Mouse (Mus musculus) ES-E14 (cell line): ENCODE results near the gene Rps6ka1. TPM values are rescaled to one million over a fixed set of nuclear protein-coding genes. Genes with fewer than 3 reads are reported as not detected.
A peak's percentile ranks its signal among the peaks of the same experiment; 100 is the strongest.
"Not testable (repeated sequence)": the region's sequence is repeated elsewhere in the genome, so short reads cannot be mapped to it uniquely, and the experiment has no call there.

Source experiments
- DNase-seq: peaks from one replicate; pipeline ENCODE4 v3.0.0-alpha.2; 2013; ENCODE audit warnings: low read depth, low spot score
- H3K27ac ChIP-seq: 2 replicates; pipeline ENCODE4 v1.5.1; 2012; ENCODE audit warnings: low read depth, mild to moderate bottlenecking, low read length, moderate library complexity, mixed read lengths; ENCODE audit not compliant: poor library complexity, insufficient read depth, severe bottlenecking
- H3K36me3 ChIP-seq: 2 replicates; pipeline ENCODE4 v1.6.1; 2012; ENCODE audit warnings: mild to moderate bottlenecking, low read length, moderate library complexity, mixed read lengths; ENCODE audit not compliant: control insufficient read depth, poor library complexity, insufficient read depth, severe bottlenecking
- H3K4me1 ChIP-seq, 2 experiments: fragments of 150-350 bp in 1 of 2; sonication (generic) in 1 of 2; 2 replicates each; pipeline ENCODE4 v1.6.1; 2012; ENCODE audit warnings: low read length in 2 of 2, mild to moderate bottlenecking in 1 of 2, mixed read lengths in 1 of 2; ENCODE audit not compliant: control insufficient read depth in 2 of 2, insufficient read depth in 2 of 2, poor library complexity in 1 of 2
- H3K4me3 ChIP-seq, 2 experiments: fragments of 150-350 bp in 1 of 2; sonication (generic) in 1 of 2; 2 replicates each; pipeline ENCODE4 v1.5.1; 2012; ENCODE audit warnings: low read length in 2 of 2, low read depth in 1 of 2, mild to moderate bottlenecking in 1 of 2, mixed read lengths in 1 of 2; ENCODE audit not compliant: insufficient read depth in 1 of 2, poor library complexity in 1 of 2, severe bottlenecking in 1 of 2
- H3K9ac ChIP-seq: 2 replicates; pipeline ENCODE4 v1.6.1; 2012; ENCODE audit warnings: low read depth, mild to moderate bottlenecking, low read length, mixed read lengths; ENCODE audit not compliant: poor library complexity, insufficient read depth, severe bottlenecking
- H3K9me3 ChIP-seq: fragments of 150-350 bp; sonication (generic); 2 replicates; pipeline ENCODE4 v1.6.1; 2012; ENCODE audit warnings: low read depth, mild to moderate bottlenecking, low read length; ENCODE audit not compliant: control insufficient read depth, insufficient read depth
- CHD2 ChIP-seq: IDR thresholded peaks from 2 replicates; pipeline ENCODE4 v1.6.1; 2014; ENCODE audit warnings: mild to moderate bottlenecking, low read depth, low read length, inconsistent platforms
- HCFC1 ChIP-seq: IDR thresholded peaks from 2 replicates; pipeline ENCODE4 v1.6.1; 2012; ENCODE audit warnings: low read length, inconsistent platforms, borderline replicate concordance; ENCODE audit not compliant: insufficient read depth
- MAFK ChIP-seq: IDR thresholded peaks from 2 replicates; pipeline ENCODE4 v1.6.1; 2014; ENCODE audit warnings: mild to moderate bottlenecking, low read depth, low read length, inconsistent platforms; ENCODE audit not compliant: insufficient read depth
- ZC3H11A ChIP-seq: IDR thresholded peaks from 2 replicates; pipeline ENCODE4 v1.6.1; 2012; ENCODE audit warnings: low read depth, mild to moderate bottlenecking, inconsistent platforms, low read length, borderline replicate concordance
- ZNF384 ChIP-seq: IDR thresholded peaks from 2 replicates; pipeline ENCODE4 v1.6.1; 2012; ENCODE audit warnings: low read depth, low read length, inconsistent platforms
- in situ Hi-C, 2 experiments: fragments of 600-800 bp; cut with MboI; formaldehyde crosslinking; loops; one replicate each; pipeline ENCODE4 v1.15.1; 2025; ENCODE audit warnings: low sequenced_read_pairs in 2 of 2, inconsistent platforms in 1 of 2; ENCODE audit not compliant: unreplicated experiment in 2 of 2
- total RNA-seq: library from RNA; depleted of rRNA; stranded (reverse); fragments of 300-350 nt; gene quantifications from 2 replicates; pipeline ENCODE4 v1.2.3, GENCODE M21; 2012

The Rps6ka1 gene
- total RNA-seq, 1 experiment, result 87.1 TPM

DNA sequence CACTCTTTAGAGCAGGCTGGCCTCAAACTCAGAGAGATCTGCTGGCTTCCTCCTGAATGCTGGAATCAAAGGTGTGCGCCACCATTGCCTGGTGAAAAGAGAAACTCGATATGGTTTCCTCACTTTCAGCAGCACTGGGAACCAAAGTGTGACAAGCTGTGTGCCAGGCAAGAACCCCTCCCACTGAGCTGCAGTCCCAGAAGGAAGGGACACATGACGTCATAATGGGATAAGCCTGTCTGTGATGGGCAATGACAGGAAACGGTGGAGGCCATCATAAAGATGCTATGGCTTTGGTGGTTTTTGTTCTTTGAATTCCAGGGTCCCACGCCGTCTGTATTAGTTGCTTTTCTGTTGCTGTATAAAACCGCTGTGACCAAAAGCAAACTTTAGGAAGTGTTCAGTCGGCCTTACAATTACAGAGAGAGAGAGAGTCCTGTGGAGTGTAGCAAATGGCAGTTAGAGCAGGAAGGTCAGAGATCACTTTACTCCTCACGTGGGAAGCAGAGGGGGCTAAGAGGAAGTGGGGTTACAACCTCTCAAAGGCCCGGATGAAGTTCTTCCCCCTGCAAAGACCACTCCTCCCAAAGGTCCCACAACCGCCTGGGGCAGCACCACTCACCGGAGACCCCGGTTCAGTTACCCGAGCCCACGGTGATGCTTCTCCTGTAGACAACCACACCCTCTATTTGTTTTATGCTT is 41.1 kb upstream of the Rps6ka1 start:
- Histone ChIP-seq H3K4me3 (peak overlapping the region; percentile 23 to 39), H3K27ac (peak overlapping the region; percentile 8; the same call in 1 of the 2 replicates), H3K9me3 (no peaks in the 10 kb centered on the region), H3K9ac (peak overlapping the region; percentile 36; the same call in 1 of the 2 replicates), H3K36me3 (no peaks in the 10 kb centered on the region), H3K4me1 (0 out of 4 replicates have a peak, but pooled peaks cover 0 to 2% of the 10 kb centered on the region in 2 experiments)
- in situ Hi-C loops, result no loop called here
- TF ChIP-seq ZNF384 (no peak), CHD2 (no peak), ZC3H11A (no peak)
- DNase-seq, result no peak

DNA sequence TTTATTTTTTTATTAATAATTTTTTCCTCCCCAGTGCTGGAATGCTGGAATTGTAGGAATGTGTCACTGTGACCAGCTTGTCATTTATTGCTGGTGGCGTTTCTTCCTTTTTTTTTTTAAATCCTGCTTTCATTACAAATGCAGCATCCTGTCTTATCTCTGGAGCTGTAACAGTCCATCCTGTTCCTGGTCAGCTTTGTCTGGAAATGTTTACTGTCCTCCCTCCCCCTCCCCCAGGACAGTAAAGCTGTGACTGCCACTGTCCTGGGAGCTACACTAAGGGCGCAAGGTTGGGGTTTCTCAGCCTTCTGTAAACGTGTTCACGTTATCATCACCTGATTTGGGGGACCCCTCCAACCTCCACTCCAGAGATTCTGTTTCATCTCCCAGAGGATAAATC is 37.6 kb upstream of the Rps6ka1 start:
- Histone ChIP-seq H3K36me3 (no peaks in the 10 kb centered on the region), H3K9ac (no peak overlapping the region), H3K27ac (no peak overlapping the region), H3K4me1 (peaks cover 0 to 5% of the 10 kb centered on the region in 2 experiments; a peak in 1 of 4 replicates), H3K4me3 (no peak overlapping the region), H3K9me3 (no peaks in the 10 kb centered on the region)
- TF ChIP-seq ZC3H11A, result no peak
- no peak for TF ChIP-seq CHD2
- TF ChIP-seq MAFK, result no peak
- TF ChIP-seq ZNF384, result no peak
- no peak for TF ChIP-seq HCFC1
- in situ Hi-C loops, result no loop called here
- no peak for DNase-seq

DNA sequence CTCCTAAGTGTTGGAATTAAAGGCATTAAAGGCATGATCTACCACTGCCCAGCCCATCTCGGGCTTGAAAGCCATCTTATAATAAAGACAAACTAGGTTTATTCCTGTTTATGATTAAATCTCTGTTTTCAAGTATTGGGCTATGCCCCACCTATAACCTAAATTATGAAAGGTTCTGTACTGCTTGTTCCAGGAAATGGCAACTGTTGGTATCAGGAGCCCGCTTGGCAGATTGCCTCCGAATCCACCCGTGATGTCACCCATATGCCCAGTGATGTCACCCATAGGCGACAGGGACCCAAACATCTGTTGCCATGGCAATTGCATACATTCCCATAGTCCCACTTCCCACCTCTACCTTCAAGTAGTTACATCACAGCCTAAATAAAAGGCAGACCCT is 36.1 kb upstream of the Rps6ka1 start:
- Histone ChIP-seq H3K27ac (no peak overlapping the region), H3K4me3 (no peak overlapping the region), H3K9ac (no peak overlapping the region), H3K36me3 (no peaks in the 10 kb centered on the region), H3K9me3 (no peaks in the 10 kb centered on the region), H3K4me1 (peaks cover 0 to 5% of the 10 kb centered on the region in 2 experiments; a peak in 1 of 4 replicates)
- TF ChIP-seq ZC3H11A, result no peak
- no peak for TF ChIP-seq MAFK
- TF ChIP-seq HCFC1, result no peak
- no peak for TF ChIP-seq ZNF384
- TF ChIP-seq CHD2, result no peak
- in situ Hi-C loops, result no loop called here
- DNase-seq, result no peak

DNA sequence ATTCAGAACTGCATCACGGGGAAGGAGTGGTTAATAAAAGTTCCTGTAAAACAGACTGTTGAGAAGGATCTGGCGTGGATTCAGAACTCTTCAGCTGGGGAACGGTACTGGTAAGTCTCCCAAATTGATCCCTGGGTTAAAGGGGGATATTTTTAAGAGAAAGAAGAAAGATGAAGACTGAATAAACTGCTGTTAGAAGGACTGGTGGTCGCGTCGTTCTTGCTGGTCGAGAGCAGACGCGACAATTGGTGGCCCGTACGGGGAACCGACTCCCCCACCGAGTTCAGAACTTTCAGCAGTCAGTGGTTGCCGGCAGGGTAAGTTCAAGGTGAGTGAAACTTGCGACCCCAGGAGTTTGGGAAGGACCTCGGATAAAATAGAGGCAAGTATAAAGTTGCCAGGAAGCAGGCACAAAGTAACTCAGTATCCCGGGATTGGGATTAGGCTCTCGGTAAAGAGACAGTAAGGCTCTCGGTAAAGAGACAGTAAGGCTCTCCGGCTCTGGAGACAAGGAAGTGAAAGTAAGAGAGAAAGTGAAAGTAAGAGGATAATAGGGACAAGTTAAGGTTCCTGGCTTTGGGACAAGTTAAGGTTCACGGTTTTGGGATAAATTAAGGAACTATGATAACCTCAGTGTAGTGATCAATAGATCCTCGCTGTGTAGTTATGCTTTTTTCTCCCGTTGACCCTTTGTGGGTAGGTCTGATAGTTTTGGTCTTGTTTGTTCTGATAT is 30.7 kb upstream of the Rps6ka1 start:
- in situ Hi-C loops, H3K27ac ChIP-seq, DNase-seq, H3K36me3 ChIP-seq, H3K4me3 ChIP-seq, H3K4me1 ChIP-seq, H3K9ac ChIP-seq, H3K9me3 ChIP-seq: not testable (repeated sequence)

DNA sequence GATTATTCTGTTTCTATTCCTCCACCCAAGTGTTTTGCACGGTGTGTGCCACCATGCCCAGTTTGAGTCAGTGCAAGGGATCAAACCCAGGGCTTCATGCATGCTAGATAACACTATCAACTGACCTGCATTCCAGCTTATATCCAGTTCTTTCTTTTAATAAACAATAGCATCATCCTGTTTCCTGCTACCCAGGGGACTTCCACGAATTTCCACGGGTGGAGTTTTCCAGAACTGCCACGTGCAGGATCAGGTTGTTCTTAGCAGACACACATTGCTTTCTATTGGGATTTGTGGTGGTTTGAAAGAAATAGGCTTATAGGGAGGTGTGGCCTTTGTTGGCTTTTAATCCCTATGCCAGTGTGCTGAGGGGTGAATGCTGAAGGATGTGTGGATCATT is 24.4 kb upstream of the Rps6ka1 start:
- Histone ChIP-seq H3K4me3 (no peak overlapping the region), H3K36me3 (no peaks in the 10 kb centered on the region), H3K27ac (no peak overlapping the region), H3K9me3 (no peaks in the 10 kb centered on the region), H3K9ac (no peak overlapping the region), H3K4me1 (peaks cover 0 to 3% of the 10 kb centered on the region in 2 experiments; a peak in 1 of 4 replicates)
- no peak for DNase-seq
- in situ Hi-C loops, result no loop called here
- TF ChIP-seq ZC3H11A (no peak), CHD2 (no peak), ZNF384 (no peak), HCFC1 (no peak), MAFK (no peak)
